Mouse (Mus musculus): ENCODE results near the gene Abhd16b.

DNA sequence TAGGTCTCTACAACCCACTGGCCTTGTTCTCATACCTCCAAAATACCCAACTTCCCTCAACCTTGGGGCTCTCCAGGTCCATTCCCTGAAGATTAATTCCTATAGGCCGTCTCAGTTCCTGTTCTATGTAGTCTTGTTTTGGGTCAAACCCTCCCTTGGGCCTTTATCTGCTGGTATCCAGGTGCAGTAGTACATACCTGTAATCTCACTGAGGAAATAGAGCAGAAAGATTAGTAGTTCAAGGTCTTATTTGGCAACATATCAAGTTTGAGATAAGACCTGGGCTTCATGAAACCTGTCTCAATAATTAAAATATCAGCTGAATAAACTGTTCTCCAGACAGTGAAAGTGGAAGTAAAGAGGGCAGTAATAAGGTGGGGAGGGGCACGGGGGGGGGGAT is 9.9 kb upstream of the Abhd16b start:
- TF ChIP-seq CTCF (IDR thresholded peaks at IDR 0.05; ENCODE audit: low read depth) (no peak), EP300 (optimal IDR thresholded peaks at IDR 0.05) (no peak)

Measured in stomach, postnatal 0 days (tissue).